Mouse (Mus musculus) limb, embryonic 11.5 days (tissue): ENCODE measurements around the gene Ppp2r1b. TPM values are rescaled to one million over a fixed set of nuclear protein-coding genes. Genes with fewer than 3 reads are reported as not detected.
"Not testable (repeated sequence)": the region's sequence is repeated elsewhere in the genome, so short reads cannot be mapped to it uniquely, and the experiment has no call there.

Experiments used
- ATAC-seq: fragments of 200-750 bp; cut with Nextera tagmentation; 2 replicates; pipeline ENCODE4 v1.8.0; 2017; ENCODE audit warnings: low read depth; ENCODE audit not compliant: insufficient number of reproducible peaks, low FRiP score, low TSS enrichment
- DNase-seq: peaks from one replicate; pipeline ENCODE4 v3.0.0-alpha.2; 2015; ENCODE audit warnings: low spot score
- H3K27ac ChIP-seq: fragments of 300-500 bp; sonication (generic); replicated peaks from 2 replicates; pipeline ENCODE4 v1.5.1; 2014; ENCODE audit warnings: low read depth, mild to moderate bottlenecking, low read length
- H3K27me3 ChIP-seq: fragments of 300-500 bp; sonication (generic); 2 replicates; pipeline ENCODE4 v1.6.1; 2014; ENCODE audit warnings: mild to moderate bottlenecking, low read length, mixed read lengths; ENCODE audit not compliant: control insufficient read depth, insufficient read depth
- H3K36me3 ChIP-seq: fragments of 300-500 bp; sonication (generic); 2 replicates; pipeline ENCODE4 v1.6.1; 2014; ENCODE audit warnings: mild to moderate bottlenecking, low read length, moderate library complexity, mixed read lengths; ENCODE audit not compliant: control insufficient read depth, insufficient read depth
- H3K4me1 ChIP-seq: fragments of 300-500 bp; sonication (generic); 2 replicates; pipeline ENCODE4 v1.6.1; 2014; ENCODE audit warnings: low read length, mixed read lengths; ENCODE audit not compliant: control insufficient read depth, insufficient read depth
- H3K4me2 ChIP-seq: fragments of 300-500 bp; sonication (generic); 2 replicates; pipeline ENCODE4 v1.6.1; 2014; ENCODE audit warnings: low read depth, mild to moderate bottlenecking, moderate library complexity; ENCODE audit not compliant: severe bottlenecking
- H3K4me3 ChIP-seq: fragments of 300-500 bp; sonication (generic); 2 replicates; pipeline ENCODE4 v1.5.1; 2014; ENCODE audit warnings: low read depth, low read length
- H3K9ac ChIP-seq: fragments of 300-500 bp; sonication (generic); 2 replicates; pipeline ENCODE4 v1.6.1; 2014; ENCODE audit warnings: mild to moderate bottlenecking, low read length
- H3K9me3 ChIP-seq: fragments of 300-500 bp; sonication (generic); 2 replicates; pipeline ENCODE4 v1.6.1; 2016; ENCODE audit warnings: low read length; ENCODE audit not compliant: control insufficient read depth
- WGBS: fragments of 180-500 bp; shearing (Covaris S2); extraction: QIAGEN DNeasy Blood & Tissue Kit; methylation state at CpG from one replicate; pipeline ENCODE4 v1.1.7; 2014; 5-methylcytosine and 5-hydroxymethylcytosine counted together
- polyA plus RNA-seq: library from polyadenylated mRNA; unstranded; fragments of >200 nt; fragmentation: Nextera tagmentation; extraction: Ambion mirVana; gene quantifications from 2 replicates; pipeline ENCODE4 v1.2.1, GENCODE M21; 2014

Gene Ppp2r1b
- polyA plus RNA-seq, 1 experiment from 2014 or later: 126 TPM

- no peak overlapping the region for H3K4me3 ChIP-seq
- no peak overlapping the region for H3K27ac ChIP-seq
- H3K9me3 ChIP-seq: no peaks in the 10 kb centered on the region
- no peaks in the 10 kb centered on the region for H3K36me3 ChIP-seq
- no peaks in the 10 kb centered on the region for H3K27me3 ChIP-seq
- 90% methylated on average over 5 of the region's 5 CpGs for WGBS
- ATAC-seq (no peak), DNase-seq (no peak)
- H3K4me1 ChIP-seq: no peaks in the 10 kb centered on the region
- no peak overlapping the region for H3K9ac ChIP-seq
- no peak overlapping the region for H3K4me2 ChIP-seq
These were observed 13.6 kb upstream of the Ppp2r1b start for GRCm38 (mm10) chr9:50831514-50831913.

DNA sequence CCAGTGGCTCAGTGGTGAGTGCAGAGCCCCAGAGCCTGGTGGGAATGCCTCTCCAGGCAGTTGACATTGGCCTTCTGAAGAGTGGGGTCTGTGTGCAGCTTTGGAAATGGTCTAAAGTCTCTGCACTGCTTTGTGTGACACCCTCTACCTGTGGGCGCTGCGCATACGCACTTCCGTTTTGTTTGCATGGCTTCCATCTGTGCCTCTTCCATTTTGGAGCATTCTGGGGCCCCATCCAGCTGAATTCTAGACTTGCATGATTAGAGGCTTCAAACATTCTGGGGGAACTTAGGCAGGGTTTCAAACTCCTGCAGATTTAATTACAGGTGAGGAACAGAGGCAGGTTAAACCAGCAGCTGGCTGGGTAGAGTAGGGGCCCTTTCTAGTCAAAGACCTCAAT, 12.9 kb upstream of the Ppp2r1b start:
- H3K9me3 ChIP-seq: no peaks in the 10 kb centered on the region
- H3K4me3 ChIP-seq: no peak overlapping the region
- H3K27me3 ChIP-seq: no peaks in the 10 kb centered on the region
- ATAC-seq (no peak), DNase-seq (no peak)
- 93% methylated on average over 4 of the region's 4 CpGs for WGBS
- H3K4me1 ChIP-seq: no peaks in the 10 kb centered on the region
- H3K27ac ChIP-seq: no peak overlapping the region
- no peaks in the 10 kb centered on the region for H3K36me3 ChIP-seq
- H3K4me2 ChIP-seq: no peak overlapping the region
- no peak overlapping the region for H3K9ac ChIP-seq

GRCm38 (mm10) chr9:50832582-50832981, 12.5 kb upstream of the Ppp2r1b start:
- not testable (repeated sequence) for H3K4me3 ChIP-seq, H3K9me3 ChIP-seq, ATAC-seq, H3K9ac ChIP-seq, H3K27ac ChIP-seq, H3K4me1 ChIP-seq, H3K4me2 ChIP-seq, DNase-seq, H3K27me3 ChIP-seq, H3K36me3 ChIP-seq
- 91% methylated on average over 2 of the region's 2 CpGs for WGBS

DNA sequence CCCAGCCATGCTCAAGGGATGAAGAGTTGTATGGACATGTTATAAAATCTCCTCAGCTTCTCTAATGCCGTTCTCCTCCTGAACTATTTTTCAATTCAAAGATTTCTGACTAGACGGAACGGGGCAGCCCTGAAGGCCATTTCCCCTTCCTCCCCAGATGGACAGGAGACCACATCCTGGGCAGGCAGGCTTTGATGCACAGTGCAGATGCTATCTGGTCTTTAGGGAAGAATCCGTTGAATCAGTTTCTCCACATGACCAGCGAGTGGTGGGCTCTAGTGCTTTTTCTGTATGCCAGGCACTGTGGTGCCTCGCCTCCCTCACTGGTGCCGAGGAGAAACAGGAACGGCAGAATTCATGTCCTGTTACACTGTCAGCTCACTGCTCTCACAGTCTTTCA, 11.3 kb upstream of the Ppp2r1b start:
- no peak overlapping the region for H3K9ac ChIP-seq
- no peaks in the 10 kb centered on the region for H3K9me3 ChIP-seq
- 86% methylated on average over 8 of the region's 8 CpGs for WGBS
- H3K4me3 ChIP-seq: no peak overlapping the region
- DNase-seq (no peak), ATAC-seq (no peak)
- H3K4me2 ChIP-seq: no peak overlapping the region
- no peaks in the 10 kb centered on the region for H3K36me3 ChIP-seq
- H3K4me1 ChIP-seq: no peaks in the 10 kb centered on the region
- H3K27ac ChIP-seq: no peak overlapping the region
- H3K27me3 ChIP-seq: no peaks in the 10 kb centered on the region

GRCm38 (mm10) chr9:50835068-50835705, 9.9 kb upstream of the Ppp2r1b start:
- ATAC-seq (no peak), DNase-seq (no peak)
- Histone ChIP-seq H3K27ac (no peak overlapping the region), H3K9me3 (no peaks in the 10 kb centered on the region), H3K4me1 (no peaks in the 10 kb centered on the region), H3K9ac (no peak overlapping the region), H3K36me3 (no peaks in the 10 kb centered on the region), H3K4me2 (no peak overlapping the region), H3K4me3 (no peak overlapping the region), H3K27me3 (no peaks in the 10 kb centered on the region)
- 91% methylated on average over 10 of the region's 10 CpGs for WGBS

DNA sequence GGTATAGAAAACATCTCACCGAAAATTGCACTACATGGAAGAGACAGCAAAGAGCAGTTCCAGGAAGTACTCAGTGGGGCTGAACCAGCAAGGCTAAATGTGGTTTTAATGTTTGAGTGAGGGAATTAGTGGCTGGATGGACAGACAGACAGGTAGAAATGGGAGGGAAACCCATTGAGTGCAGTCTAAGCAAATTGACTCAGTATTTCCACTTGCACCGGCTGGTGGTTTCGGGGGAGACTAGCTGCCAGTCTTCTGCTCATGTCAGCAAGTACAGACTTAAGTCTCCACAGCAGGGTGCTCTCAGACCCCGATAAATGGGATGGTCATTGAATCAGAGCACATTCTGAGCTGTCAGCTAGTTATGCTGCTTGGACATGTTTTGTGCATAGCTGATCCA, 9.0 kb upstream of the Ppp2r1b start:
- no peak for ATAC-seq
- WGBS: 89% methylated on average over 4 of the region's 4 CpGs
- H3K27ac ChIP-seq: no peak overlapping the region
- DNase-seq: no peak
- H3K36me3 ChIP-seq: no peaks in the 10 kb centered on the region
- no peak overlapping the region for H3K4me3 ChIP-seq
- H3K4me1 ChIP-seq: no peaks in the 10 kb centered on the region
- no peaks in the 10 kb centered on the region for H3K27me3 ChIP-seq
- no peak overlapping the region for H3K4me2 ChIP-seq
- H3K9me3 ChIP-seq: no peaks in the 10 kb centered on the region
- H3K9ac ChIP-seq: no peak overlapping the region

DNA sequence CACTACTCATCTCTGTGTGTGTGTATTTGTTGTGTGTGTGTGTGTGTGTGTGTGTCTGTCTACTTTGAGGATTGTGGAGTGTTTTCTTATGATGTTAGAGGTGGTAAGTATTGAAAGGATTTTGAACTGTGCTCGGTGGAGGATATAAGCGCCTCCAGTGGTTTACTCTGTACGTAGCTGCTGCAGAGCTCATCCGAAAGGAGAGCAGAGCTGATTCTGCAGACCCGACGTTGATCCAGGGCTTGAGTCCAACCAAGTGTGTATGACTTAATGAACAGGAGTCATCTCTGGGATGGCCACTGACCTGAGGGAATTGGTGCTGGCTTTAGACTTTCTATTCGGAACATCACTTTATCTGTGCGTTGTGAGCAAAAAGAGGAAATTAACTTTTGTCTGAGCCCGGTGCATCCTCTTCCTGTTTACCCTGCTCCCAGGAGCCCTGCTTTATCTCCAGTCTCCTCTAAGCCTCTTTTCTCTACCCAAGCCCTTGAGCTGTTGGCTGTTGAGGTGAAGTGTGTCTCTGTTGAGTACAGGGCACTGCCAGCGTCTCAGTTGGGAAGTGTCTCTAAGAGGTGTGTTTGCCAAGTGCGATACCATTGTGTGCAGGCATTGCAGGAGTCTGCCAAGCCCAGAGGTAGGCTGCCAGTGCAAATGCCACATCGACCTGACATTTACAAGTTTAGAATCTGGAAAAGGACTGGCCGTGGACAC, 3.9 kb upstream of the Ppp2r1b start:
- Histone ChIP-seq H3K4me1 (no peaks in the 10 kb centered on the region), H3K36me3 (no peaks in the 10 kb centered on the region; the same call in none of the 2 replicates), H3K4me2 (no peak overlapping the region), H3K9me3 (no peaks in the 10 kb centered on the region), H3K27ac (no peak overlapping the region), H3K9ac (no peak overlapping the region), H3K4me3 (no peak overlapping the region), H3K27me3 (no peaks in the 10 kb centered on the region)
- WGBS: 89% methylated on average over 13 of the region's 13 CpGs
- ATAC-seq (no peak), DNase-seq (no peak)

DNA sequence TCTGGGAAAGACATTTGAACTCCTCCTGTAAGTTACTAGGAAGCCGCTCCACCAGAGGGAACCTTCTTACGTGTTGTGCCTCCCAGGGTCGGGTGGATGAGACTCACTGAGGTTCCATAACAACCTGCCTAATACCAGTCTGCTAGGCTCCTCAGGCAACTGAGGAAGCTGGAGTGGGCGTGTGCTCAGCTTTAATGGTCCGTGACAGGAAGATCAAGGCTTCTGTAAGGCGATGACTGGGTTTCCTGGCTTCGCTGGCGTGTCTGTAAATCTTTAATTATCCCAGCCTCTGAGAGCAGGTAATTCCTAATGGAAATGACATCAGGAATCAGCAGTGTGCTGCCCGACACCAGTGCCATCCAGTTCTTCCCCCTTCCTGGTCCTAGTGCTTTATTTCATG, 446 bp downstream of the Ppp2r1b start:
- WGBS: 56% methylated on average over 9 of the region's 9 CpGs
- Histone ChIP-seq H3K27ac (no peak overlapping the region), H3K27me3 (no peaks in the 10 kb centered on the region), H3K9ac (no peak overlapping the region), H3K4me2 (no peak overlapping the region), H3K4me3 (no peak overlapping the region), H3K9me3 (no peaks in the 10 kb centered on the region), H3K36me3 (no peaks in the 10 kb centered on the region; the same call in none of the 2 replicates), H3K4me1 (no peaks in the 10 kb centered on the region)
- ATAC-seq (no peak), DNase-seq (no peak)
